Mouse (Mus musculus): ENCODE data around the gene Smyd2. TPM values are rescaled to one million over a fixed set of nuclear protein-coding genes. Genes with fewer than 3 reads are reported as not detected.

The Smyd2 gene
- total RNA-seq, 4 experiments from 2014 or later, result 83.0 to 114 (median 106) TPM

GRCm38 (mm10) chr1:189872050-189872449, 50.1 kb downstream of the Smyd2 start:
- DNase-seq (ENCODE audit: low spot score), result no peak

GRCm38 (mm10) chr1:189871625-189872024, 50.5 kb downstream of the Smyd2 start:
- no peak for DNase-seq (ENCODE audit: low spot score)

GRCm38 (mm10) chr1:189870539-189870938, 51.6 kb downstream of the Smyd2 start:
- DNase-seq (ENCODE audit: low spot score), result no peak

GRCm38 (mm10) chr1:189869651-189870270, 52.4 kb downstream of the Smyd2 start:
- DNase-seq (ENCODE audit: low spot score), result no peak

- DNase-seq (ENCODE audit: low spot score), result no peak
Observed at GRCm38 (mm10) chr1:189868036-189868435, 54.1 kb downstream of the Smyd2 start.

- peak; percentile 69 for DNase-seq (ENCODE audit: low spot score)
Observed at GRCm38 (mm10) chr1:189867497-189867896, 54.7 kb downstream of the Smyd2 start.

GRCm38 (mm10) chr1:189867034-189867433, 55.1 kb downstream of the Smyd2 start:
- peak; percentile 63 for DNase-seq (ENCODE audit: low spot score)

- DNase-seq (ENCODE audit: low spot score), result no peak
Observed at GRCm38 (mm10) chr1:189866621-189867020, 55.5 kb downstream of the Smyd2 start.

GRCm38 (mm10) chr1:189864846-189865560, 57.2 kb downstream of the Smyd2 start:
- DNase-seq (ENCODE audit: low spot score), result no peak

- no peak for DNase-seq (ENCODE audit: low spot score)
Observed at GRCm38 (mm10) chr1:189864301-189864700, 57.9 kb downstream of the Smyd2 start.

GRCm38 (mm10) chr1:189863727-189864126, 58.4 kb downstream of the Smyd2 start:
- DNase-seq (ENCODE audit: low spot score), result no peak

GRCm38 (mm10) chr1:189860942-189861315, 61.2 kb downstream of the Smyd2 start:
- no peak for DNase-seq (ENCODE audit: low spot score)

GRCm38 (mm10) chr1:189860112-189860941, 61.8 kb downstream of the Smyd2 start:
- no peak for DNase-seq (ENCODE audit: low spot score)

- no peak for DNase-seq (ENCODE audit: low spot score)
Observed at GRCm38 (mm10) chr1:189858377-189858776, 63.8 kb downstream of the Smyd2 start.

GRCm38 (mm10) chr1:189855739-189856138, 66.4 kb downstream of the Smyd2 start:
- DNase-seq (ENCODE audit: low spot score), result no peak

- DNase-seq (ENCODE audit: low spot score), result no peak
Observed at GRCm38 (mm10) chr1:189854646-189855045, 67.5 kb downstream of the Smyd2 start.

GRCm38 (mm10) chr1:189852456-189852855, 69.7 kb downstream of the Smyd2 start:
- DNase-seq (ENCODE audit: low spot score), result no peak

- DNase-seq (ENCODE audit: low spot score), result no peak
Observed at GRCm38 (mm10) chr1:189852051-189852450, 70.1 kb downstream of the Smyd2 start.

- DNase-seq (ENCODE audit: low spot score), result peak; percentile 29
Observed at GRCm38 (mm10) chr1:189849550-189849949, 72.6 kb downstream of the Smyd2 start.

- no peak for DNase-seq (ENCODE audit: low spot score)
Observed at GRCm38 (mm10) chr1:189846319-189846718, 75.8 kb downstream of the Smyd2 start.

GRCm38 (mm10) chr1:189834166-189834565, 88.0 kb downstream of the Smyd2 start:
- DNase-seq (ENCODE audit: low spot score), result no peak

- no peak for DNase-seq (ENCODE audit: low spot score)
Observed at GRCm38 (mm10) chr1:189833351-189833750, 88.8 kb downstream of the Smyd2 start.
